Mouse (Mus musculus) gastrocnemius, adult 8-10 months (tissue): Measurements from ENCODE around the gene Ms4a15. TPM values are rescaled to one million over a fixed set of nuclear protein-coding genes. Genes with fewer than 3 reads are reported as not detected.

ENCODE experiments used
- DNase-seq, 2 experiments: peaks; one replicate each; pipeline ENCODE4 v3.0.0; 2022; ENCODE audit warnings: low spot score in 2 of 2
- total RNA-seq, 4 experiments: library from RNA; stranded (reverse); gene quantifications; 2 replicates each; pipeline ENCODE4 v1.2.4; 2022

Gene Ms4a15
- total RNA-seq, result not detected

GRCm38 (mm10) chr19:10993150-10993549 lies at the start of gene Ms4a15:
TSS of gene Ms4a15 (minus strand) at chr19:10993250.
- no peak for DNase-seq

- no peak for DNase-seq
Measured at GRCm38 (mm10) chr19:11037570-11037969, 44.5 kb upstream of the Ms4a15 start.

- no peak for DNase-seq
Measured at GRCm38 (mm10) chr19:11022382-11022781, 29.3 kb upstream of the Ms4a15 start.

- no peak for DNase-seq
Measured at GRCm38 (mm10) chr19:11017891-11018290, 24.8 kb upstream of the Ms4a15 start, which contains the start of gene Ms4a18. TSS of gene Ms4a18 (minus strand) at chr19:11018031.

GRCm38 (mm10) chr19:11017251-11017650 lies 24.2 kb upstream of the Ms4a15 start:
- no peak for DNase-seq

GRCm38 (mm10) chr19:11015998-11016397 lies 22.9 kb upstream of the Ms4a15 start:
- DNase-seq, result no peak

GRCm38 (mm10) chr19:11015468-11015867 lies 22.4 kb upstream of the Ms4a15 start:
- DNase-seq, result no peak

- DNase-seq, result no peak
Measured at GRCm38 (mm10) chr19:10991911-10992310, 1.1 kb downstream of the Ms4a15 start.

- DNase-seq, result no peak
Measured at GRCm38 (mm10) chr19:10990751-10991150, 2.3 kb downstream of the Ms4a15 start.

GRCm38 (mm10) chr19:10988563-10988962 lies 4.5 kb downstream of the Ms4a15 start:
- DNase-seq, result no peak

GRCm38 (mm10) chr19:10985889-10986288 lies 7.2 kb downstream of the Ms4a15 start:
- DNase-seq, result no peak

- no peak for DNase-seq
Measured at GRCm38 (mm10) chr19:10984551-10984950, 8.5 kb downstream of the Ms4a15 start.

- DNase-seq, result no peak
Measured at GRCm38 (mm10) chr19:10983146-10983545, 9.9 kb downstream of the Ms4a15 start.

GRCm38 (mm10) chr19:10980210-10980609 lies 12.8 kb downstream of the Ms4a15 start:
- no peak for DNase-seq

GRCm38 (mm10) chr19:10979184-10980168 lies 13.6 kb downstream of the Ms4a15 start:
- DNase-seq, result peak; percentile 46 to 65

- no peak for DNase-seq
Measured at GRCm38 (mm10) chr19:10976318-10976717, 16.7 kb downstream of the Ms4a15 start.

- no peak for DNase-seq
Measured at GRCm38 (mm10) chr19:10975187-10975586, 17.9 kb downstream of the Ms4a15 start.

- no peak for DNase-seq
Measured at GRCm38 (mm10) chr19:10974238-10974865, 18.7 kb downstream of the Ms4a15 start, which contains the start of gene Ms4a10. TSS of gene Ms4a10 (minus strand) at chr19:10974670.

GRCm38 (mm10) chr19:10973187-10973586 lies 19.9 kb downstream of the Ms4a15 start:
- no peak for DNase-seq

GRCm38 (mm10) chr19:10972660-10973059 lies 20.4 kb downstream of the Ms4a15 start:
- DNase-seq, result no peak

- no peak for DNase-seq
Measured at GRCm38 (mm10) chr19:10970457-10970856, 22.6 kb downstream of the Ms4a15 start.

- DNase-seq, result no peak
Measured at GRCm38 (mm10) chr19:10968578-10968977, 24.5 kb downstream of the Ms4a15 start.
